Mouse (Mus musculus): ENCODE data around the gene Snap91.

Gene Snap91

GRCm38 (mm10) chr9:86744041-86744440 is 136.4 kb downstream of the Snap91 start:
- peak; percentile 4 for DNase-seq (ENCODE audit: low spot score)

DNA sequence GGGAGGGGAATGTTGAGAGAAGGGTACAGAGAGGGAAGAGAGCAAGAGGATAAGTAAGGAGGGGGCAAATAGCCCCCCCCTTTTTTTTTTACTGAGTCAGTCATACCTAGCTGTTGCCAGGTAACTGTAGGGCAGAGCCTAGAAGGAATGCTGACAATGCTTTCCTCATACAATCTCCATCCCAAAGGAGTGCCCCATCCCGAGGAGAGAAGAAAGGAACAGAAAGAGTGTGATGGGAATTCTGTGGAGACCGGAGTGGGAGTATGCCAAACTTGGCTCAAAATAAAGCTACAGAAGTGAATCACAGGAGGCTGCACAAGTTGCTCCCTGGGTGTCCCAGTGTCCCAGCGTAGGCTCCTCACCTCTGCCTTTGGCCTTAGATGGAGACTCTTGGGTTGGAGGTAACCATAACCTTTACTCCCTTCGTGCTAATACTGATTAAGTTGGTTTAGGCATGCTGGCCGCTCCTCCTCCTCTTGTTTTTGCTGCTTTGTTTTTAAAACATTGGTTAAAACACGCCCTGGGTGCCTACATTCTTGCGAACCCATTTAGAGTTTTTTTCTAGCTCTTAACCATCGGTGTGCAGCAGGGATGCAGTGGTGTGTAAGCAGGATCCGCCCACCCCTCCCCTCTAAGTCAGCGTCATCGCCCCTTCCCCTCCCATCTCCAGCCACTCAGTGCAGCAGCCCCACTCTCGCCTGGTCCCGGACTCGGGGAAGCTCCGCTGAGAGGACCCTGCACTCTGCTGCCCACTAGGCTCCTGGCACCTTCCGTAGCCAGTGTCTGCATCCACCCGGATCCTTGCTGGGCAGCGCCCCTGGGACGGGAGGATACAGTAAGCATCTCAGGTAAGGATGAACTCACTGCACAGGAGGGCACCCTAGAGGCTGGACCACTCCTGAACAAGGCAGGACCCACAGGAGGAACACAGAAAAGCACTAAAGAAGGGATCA is 137.2 kb downstream of the Snap91 start, which contains the start of gene Prss35:
Gene Prss35, plus strand, starts transcription at position 691 of the 953 bp plus-strand sequence.
- peak; percentile 55 for DNase-seq (ENCODE audit: low spot score)

DNA sequence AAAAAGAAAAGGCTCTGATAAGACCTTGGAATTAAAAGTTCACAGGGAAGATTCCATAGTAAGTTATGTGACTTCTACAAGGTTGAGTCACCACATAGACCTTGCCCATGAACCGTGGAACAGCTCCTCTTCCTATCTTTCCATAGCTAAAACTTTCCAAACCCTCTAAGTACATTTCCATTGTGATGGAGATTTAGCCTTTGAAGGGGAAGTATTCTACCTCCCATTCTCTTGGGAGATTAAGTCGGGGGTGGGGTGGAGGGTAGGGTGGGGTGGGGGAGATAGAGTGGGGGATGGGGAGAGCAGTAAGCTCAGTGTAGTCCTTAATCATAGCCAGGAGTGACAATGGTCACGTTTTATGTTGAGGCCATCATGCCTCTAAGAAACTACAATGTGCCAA is 140.5 kb downstream of the Snap91 start:
- DNase-seq (ENCODE audit: low spot score), result no peak

DNA sequence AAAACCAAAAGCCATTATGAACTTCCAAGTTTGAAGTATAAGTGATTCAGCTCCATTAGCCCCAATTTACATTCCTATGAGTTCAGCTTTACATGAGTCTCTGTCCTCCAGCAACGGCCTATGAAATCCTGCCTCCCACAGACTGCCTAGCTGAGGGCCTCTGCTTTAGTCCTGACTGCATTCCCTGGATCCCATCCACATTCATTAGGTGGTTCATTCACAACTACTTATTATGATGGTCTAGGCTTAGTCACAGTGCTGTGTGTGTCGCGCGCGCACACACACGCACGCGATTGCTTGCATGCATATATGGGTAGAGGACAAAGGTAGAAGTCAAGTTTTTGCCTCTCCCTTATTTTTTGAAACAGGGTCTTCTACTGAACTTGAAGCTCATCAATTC is 141.7 kb downstream of the Snap91 start:
- no peak for DNase-seq (ENCODE audit: low spot score)

DNA sequence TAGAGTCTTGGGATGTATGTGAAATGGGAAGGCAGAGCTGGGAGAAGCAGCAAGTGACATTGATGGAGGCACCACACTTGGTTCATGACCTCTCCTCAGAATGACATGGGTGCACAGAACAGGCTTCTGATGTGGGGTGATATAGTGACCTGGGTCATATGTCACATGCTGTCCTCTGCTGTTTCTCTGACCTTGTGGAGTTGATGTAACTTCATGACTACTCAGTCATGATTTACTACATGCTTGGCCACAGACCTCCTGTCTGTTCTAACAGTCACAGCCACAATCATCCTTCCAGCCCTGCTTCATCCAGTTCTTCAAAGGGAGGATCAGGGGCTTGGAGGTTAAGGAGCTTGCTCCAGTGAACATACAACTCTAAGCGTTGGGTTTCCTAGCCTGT is 142.4 kb downstream of the Snap91 start:
- DNase-seq (ENCODE audit: low spot score), result no peak

DNA sequence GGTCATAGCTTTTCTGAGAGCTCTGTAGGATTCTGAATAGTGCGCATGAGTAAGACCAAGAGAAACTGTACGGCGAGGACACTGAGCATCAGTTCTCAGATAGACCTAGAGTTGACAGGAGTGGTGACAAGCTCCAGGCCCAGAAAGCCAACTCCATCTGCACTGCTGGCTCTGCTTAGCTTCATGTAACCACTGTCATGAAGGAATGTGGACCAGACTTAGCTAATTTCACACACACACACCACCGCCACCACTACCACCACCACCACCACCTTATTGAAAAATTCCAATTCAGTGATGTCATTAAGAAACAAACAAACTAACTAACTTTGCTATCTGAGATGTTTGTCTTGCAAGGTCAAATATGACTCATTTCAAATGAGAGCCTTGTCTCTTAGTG is 143.5 kb downstream of the Snap91 start:
- no peak for DNase-seq (ENCODE audit: low spot score)

DNA sequence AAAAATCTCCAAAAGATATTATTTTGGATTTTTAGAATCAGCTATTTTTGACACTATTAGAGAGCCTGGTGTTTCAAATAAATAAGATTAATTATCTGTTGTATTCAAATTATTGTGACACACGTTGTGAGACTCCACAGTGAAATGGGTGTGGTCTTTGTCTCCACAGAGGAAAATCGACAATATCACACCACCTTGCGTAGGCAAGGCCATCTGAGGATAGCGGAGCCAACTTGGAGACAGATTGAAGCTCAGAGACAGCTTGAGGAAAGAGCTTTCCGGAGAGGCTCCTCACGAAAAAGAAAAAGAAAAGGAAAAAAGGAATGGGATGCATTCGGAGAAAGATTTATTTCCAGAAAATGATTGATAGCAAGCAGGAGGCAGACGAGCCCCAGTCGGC is 145.7 kb downstream of the Snap91 start:
- DNase-seq (ENCODE audit: low spot score), result no peak

GRCm38 (mm10) chr9:86734357-86734756 is 146.1 kb downstream of the Snap91 start:
- no peak for DNase-seq (ENCODE audit: low spot score)

- DNase-seq (ENCODE audit: low spot score), result no peak
These were observed 150.6 kb downstream of the Snap91 start for GRCm38 (mm10) chr9:86729811-86730210.

DNA sequence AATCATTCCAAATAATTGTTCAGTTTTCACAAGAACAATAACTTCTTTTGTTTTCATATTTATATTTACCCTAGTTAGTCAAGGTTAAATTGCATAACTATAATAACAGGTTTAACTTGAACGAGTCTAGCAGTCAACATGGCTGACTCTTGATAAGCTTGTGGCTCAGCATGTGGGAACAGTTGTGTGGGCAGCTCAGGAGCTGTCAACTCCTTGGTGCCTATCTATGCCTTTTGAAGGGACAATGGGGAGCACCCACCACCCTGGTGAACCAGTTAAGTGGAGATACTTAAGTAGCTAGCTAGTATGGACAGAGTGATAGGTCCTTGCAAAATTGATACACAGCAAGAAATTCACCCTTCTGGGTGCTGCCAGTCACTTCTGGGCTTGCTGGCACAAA is 151.4 kb downstream of the Snap91 start:
- no peak for DNase-seq (ENCODE audit: low spot score)

GRCm38 (mm10) chr9:86728214-86728814 is 152.1 kb downstream of the Snap91 start:
- no peak for DNase-seq (ENCODE audit: low spot score)

GRCm38 (mm10) chr9:86726381-86726720 is 154.1 kb downstream of the Snap91 start:
- DNase-seq (ENCODE audit: low spot score), result no peak

GRCm38 (mm10) chr9:86725604-86726380 is 154.7 kb downstream of the Snap91 start:
- peak; percentile 14 for DNase-seq (ENCODE audit: low spot score)

- no peak for DNase-seq (ENCODE audit: low spot score)
These were observed 155.4 kb downstream of the Snap91 start for GRCm38 (mm10) chr9:86725066-86725465.

- no peak for DNase-seq (ENCODE audit: low spot score)
These were observed 159.7 kb downstream of the Snap91 start for GRCm38 (mm10) chr9:86720794-86721193.

- DNase-seq (ENCODE audit: low spot score), result no peak
These were observed 160.2 kb downstream of the Snap91 start for GRCm38 (mm10) chr9:86720227-86720626.

DNA sequence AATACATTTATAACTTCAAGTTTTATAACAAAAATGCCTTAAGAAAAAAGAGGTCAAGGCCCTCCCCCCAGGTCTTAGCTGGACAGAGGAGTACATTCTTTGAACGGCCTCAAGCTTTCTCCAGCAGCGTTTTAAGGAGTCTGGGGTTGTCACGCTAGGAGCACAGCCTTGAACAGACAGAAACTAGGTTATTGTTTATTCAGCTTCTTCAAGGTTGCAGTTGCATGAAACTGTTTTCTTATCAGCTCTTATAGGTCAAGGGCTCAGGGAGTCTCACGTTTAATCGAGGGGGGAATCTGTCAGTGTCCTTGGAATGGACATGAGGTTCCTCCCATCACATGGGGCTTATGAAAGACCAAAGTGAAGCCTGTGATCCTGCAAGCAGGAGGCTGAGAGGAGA is 163.3 kb downstream of the Snap91 start:
- DNase-seq (ENCODE audit: low spot score), result no peak

- no peak for DNase-seq (ENCODE audit: low spot score)
These were observed 163.9 kb downstream of the Snap91 start for GRCm38 (mm10) chr9:86716540-86716939.

Data from retina, embryonic 14.5 days (tissue).